Mouse (Mus musculus) neural tube, embryonic 15.5 days (tissue): Measurements from ENCODE around the gene Tpst2. TPM values are rescaled to one million over a fixed set of nuclear protein-coding genes. Genes with fewer than 3 reads are reported as not detected.

ENCODE experiments used
- ATAC-seq: fragments of 200-750 bp; cut with Nextera tagmentation; 2 replicates; pipeline ENCODE4 v1.8.0; 2017; ENCODE audit warnings: mild to moderate bottlenecking, moderate TSS enrichment, moderate library complexity; ENCODE audit not compliant: low FRiP score
- H3K27ac ChIP-seq: fragments of 300-500 bp; sonication (generic); replicated peaks from 2 replicates; pipeline ENCODE4 v1.5.1; 2015; ENCODE audit warnings: mild to moderate bottlenecking, inconsistent platforms
- H3K27me3 ChIP-seq: fragments of 300-500 bp; sonication (generic); replicated peaks from 2 replicates; pipeline ENCODE4 v1.6.1; 2015; ENCODE audit warnings: inconsistent platforms
- H3K36me3 ChIP-seq: fragments of 300-500 bp; sonication (generic); 2 replicates; pipeline ENCODE4 v1.6.1; 2015; ENCODE audit warnings: inconsistent platforms
- H3K4me1 ChIP-seq: fragments of 300-500 bp; sonication (generic); 2 replicates; pipeline ENCODE4 v1.6.1; 2015; ENCODE audit warnings: inconsistent platforms
- H3K4me2 ChIP-seq: fragments of 300-500 bp; sonication (generic); 2 replicates; pipeline ENCODE4 v1.6.1; 2015; ENCODE audit warnings: inconsistent platforms, mild to moderate bottlenecking, moderate library complexity
- H3K4me3 ChIP-seq: fragments of 300-500 bp; sonication (generic); replicated peaks from 2 replicates; pipeline ENCODE4 v1.5.1; 2015; ENCODE audit warnings: mild to moderate bottlenecking, inconsistent platforms
- H3K9ac ChIP-seq: fragments of 300-500 bp; sonication (generic); replicated peaks from 2 replicates; pipeline ENCODE4 v1.6.1; 2015; ENCODE audit warnings: mild to moderate bottlenecking, inconsistent platforms
- H3K9me3 ChIP-seq: fragments of 300-500 bp; sonication (generic); replicated peaks from 2 replicates; pipeline ENCODE4 v1.6.1; 2016; ENCODE audit warnings: inconsistent platforms
- WGBS: fragments of 180-500 bp; shearing (Covaris S2); methylation state at CpG from one replicate; pipeline ENCODE4 v1.1.7; 2015; ENCODE audit warnings: mixed read lengths; 5-methylcytosine and 5-hydroxymethylcytosine counted together
- polyA plus RNA-seq: library from polyadenylated mRNA; unstranded; fragments of >200 nt; fragmentation: Nextera tagmentation; extraction: Ambion mirVana; gene quantifications from 2 replicates; pipeline ENCODE4 v1.2.1, GENCODE M21; 2015

The Tpst2 gene
- polyA plus RNA-seq, 1 experiment from 2014 or later = 31.4 TPM

- no peak overlapping the region for H3K9ac ChIP-seq
- no peak for ATAC-seq
- H3K4me3 ChIP-seq = peak overlapping the region; percentile 77; the same call in 1 of the 2 replicates
- peak overlapping the region; percentile 70 for H3K4me2 ChIP-seq
- peaks cover 50% of the 10 kb centered on the region for H3K4me1 ChIP-seq
- H3K36me3 ChIP-seq = no peaks in the 10 kb centered on the region
- peak overlapping the region; percentile 88; the same call in 1 of the 2 replicates for H3K27ac ChIP-seq
- H3K27me3 ChIP-seq = 0 out of 2 replicates have a peak, but pooled peaks cover 3% of the 10 kb centered on the region
- H3K9me3 ChIP-seq = no peaks in the 10 kb centered on the region
- WGBS = 52% methylated on average over 3 of the region's 4 CpGs
Measured at GRCm38 (mm10) chr5:112275021-112275804, 1.3 kb upstream of the Tpst2 start.

- H3K36me3 ChIP-seq = no peaks in the 10 kb centered on the region
- H3K27me3 ChIP-seq = 0 out of 2 replicates have a peak, but pooled peaks cover 3% of the 10 kb centered on the region
- H3K4me1 ChIP-seq = peaks cover 37% of the 10 kb centered on the region
- H3K4me3 ChIP-seq = peak overlapping the region; percentile 77
- peak overlapping the region; percentile 73 for H3K9ac ChIP-seq
- H3K27ac ChIP-seq = peak overlapping the region; percentile 78
- H3K4me2 ChIP-seq = peak overlapping the region; percentile 93
- no peaks in the 10 kb centered on the region for H3K9me3 ChIP-seq
- WGBS = under 1% methylated on average over 24 of the region's 24 CpGs
- ATAC-seq = no peak; the same call in 1 of the 2 replicates
Measured at GRCm38 (mm10) chr5:112276907-112277348, 437 bp downstream of the Tpst2 start.

DNA sequence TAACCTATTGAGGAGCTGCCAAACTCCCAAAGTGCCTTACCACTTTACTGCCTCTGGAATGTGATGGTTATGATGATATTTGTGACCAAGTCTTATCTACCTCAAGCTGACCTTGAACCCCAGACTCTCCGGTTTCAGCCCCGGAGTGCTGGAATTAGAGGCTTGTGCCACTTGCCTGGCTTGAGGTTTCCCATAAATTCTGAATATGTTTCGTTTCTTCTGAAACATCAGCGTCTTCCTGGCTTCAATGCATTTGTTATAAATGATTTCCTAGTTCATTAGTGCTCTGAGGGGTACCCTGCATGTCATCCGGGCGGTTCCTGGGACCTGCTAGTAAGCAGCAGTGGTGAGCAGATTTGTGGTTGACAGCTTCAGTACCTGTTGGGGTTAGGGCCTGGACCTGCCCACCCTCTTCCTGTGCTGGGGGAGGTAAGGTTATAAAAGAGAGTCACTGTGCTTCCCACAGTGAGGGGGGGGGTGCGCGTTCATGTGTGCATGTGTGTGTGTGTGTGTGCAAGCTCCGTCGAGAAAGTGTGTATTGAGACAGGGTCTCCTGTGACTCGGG lies 1.5 kb downstream of the Tpst2 start:
- Histone ChIP-seq H3K27ac (no peak overlapping the region), H3K4me1 (peaks cover 37% of the 10 kb centered on the region), H3K27me3 (0 out of 2 replicates have a peak, but pooled peaks cover 3% of the 10 kb centered on the region), H3K9me3 (no peaks in the 10 kb centered on the region), H3K4me3 (no peak overlapping the region), H3K9ac (no peak overlapping the region), H3K36me3 (no peaks in the 10 kb centered on the region), H3K4me2 (peak overlapping the region; percentile 93)
- no peak for ATAC-seq
- WGBS = 92% methylated on average over 11 of the region's 11 CpGs

DNA sequence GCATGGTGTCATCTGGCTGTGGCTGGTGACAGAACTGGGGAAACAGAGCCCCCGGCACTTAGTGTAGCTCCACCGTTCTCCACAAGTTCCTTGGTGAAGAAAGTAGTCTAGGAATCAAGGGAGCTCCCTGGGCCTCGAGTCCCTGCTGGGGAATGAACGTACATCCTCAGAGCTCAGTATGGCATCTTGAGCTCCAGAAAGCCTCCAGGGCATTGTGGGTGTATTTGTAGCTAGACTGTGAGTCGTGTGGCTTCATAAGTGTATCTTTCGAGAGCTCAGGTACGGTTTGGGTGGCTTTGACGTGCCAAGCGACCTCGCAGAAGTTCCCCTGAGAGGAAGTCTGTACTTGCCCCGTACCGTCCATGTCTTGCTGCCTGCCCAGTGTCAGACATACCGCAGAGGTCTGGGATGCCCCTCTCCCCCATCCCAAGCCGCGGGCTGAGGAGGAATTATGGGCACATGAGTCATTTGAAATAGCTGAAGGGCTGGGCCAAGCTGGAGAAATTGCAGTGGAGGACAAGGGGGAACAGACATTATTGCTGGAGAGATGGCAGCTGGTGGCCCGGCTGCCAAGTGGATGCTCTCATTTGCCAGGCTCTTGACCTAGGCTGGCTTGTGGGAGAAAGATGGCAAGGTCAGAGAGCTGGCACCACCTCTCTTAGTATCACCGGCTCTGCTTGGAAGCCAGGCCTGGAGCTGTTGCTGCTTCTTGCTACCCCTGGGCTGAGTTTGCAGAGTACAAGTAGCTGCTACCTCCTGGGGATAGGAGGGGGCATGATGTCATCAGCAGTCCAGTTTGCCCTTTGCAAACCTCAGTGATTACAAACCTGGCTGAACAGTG lies 2.9 kb downstream of the Tpst2 start:
- peaks cover 45% of the 10 kb centered on the region for H3K4me1 ChIP-seq

DNA sequence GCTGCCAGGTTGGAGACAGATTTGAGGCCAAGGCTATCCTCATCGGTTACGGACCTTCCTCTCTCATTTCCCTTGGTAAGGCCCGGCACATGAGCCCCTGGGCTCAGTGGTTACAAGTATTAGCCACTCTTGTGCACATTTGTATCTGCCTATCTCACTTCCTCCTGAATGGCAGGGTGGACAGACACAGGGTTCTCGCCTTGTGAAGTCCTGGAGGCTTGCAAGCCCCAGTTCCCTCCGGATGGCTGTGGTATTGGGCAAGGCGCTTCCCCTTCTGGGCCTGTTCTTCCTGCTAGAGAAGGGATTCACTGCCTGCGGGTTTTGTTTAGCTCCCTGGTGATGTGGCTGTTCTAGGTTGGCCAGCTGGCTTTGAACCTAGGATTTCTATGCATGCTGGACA lies 3.7 kb downstream of the Tpst2 start:
- Histone ChIP-seq H3K27ac (no peak overlapping the region), H3K27me3 (no peaks in the 10 kb centered on the region), H3K9me3 (no peaks in the 10 kb centered on the region), H3K36me3 (no peaks in the 10 kb centered on the region), H3K4me3 (no peak overlapping the region), H3K4me2 (no peak overlapping the region), H3K9ac (no peak overlapping the region), H3K4me1 (peaks cover 46% of the 10 kb centered on the region)
- WGBS = 83% methylated on average over 7 of the region's 7 CpGs
- no peak for ATAC-seq

More for the DNA sequence above, 2.9 kb downstream of the Tpst2 start:
- 87% methylated on average over 17 of the region's 17 CpGs for WGBS
- Histone ChIP-seq H3K9me3 (no peaks in the 10 kb centered on the region), H3K27me3 (0 out of 2 replicates have a peak, but pooled peaks cover 3% of the 10 kb centered on the region), H3K27ac (no peak overlapping the region), H3K36me3 (no peaks in the 10 kb centered on the region), H3K4me2 (no peak overlapping the region), H3K4me3 (no peak overlapping the region), H3K9ac (no peak overlapping the region)
- no peak for ATAC-seq

GRCm38 (mm10) chr5:112280863-112281660 lies 4.6 kb downstream of the Tpst2 start:
- Histone ChIP-seq H3K27me3 (no peaks in the 10 kb centered on the region), H3K27ac (no peak overlapping the region), H3K9ac (no peak overlapping the region), H3K4me3 (no peak overlapping the region), H3K9me3 (no peaks in the 10 kb centered on the region), H3K4me1 (peaks cover 37% of the 10 kb centered on the region), H3K36me3 (no peaks in the 10 kb centered on the region), H3K4me2 (no peak overlapping the region)
- ATAC-seq = no peak
- WGBS = 65% methylated on average over 15 of the region's 15 CpGs

DNA sequence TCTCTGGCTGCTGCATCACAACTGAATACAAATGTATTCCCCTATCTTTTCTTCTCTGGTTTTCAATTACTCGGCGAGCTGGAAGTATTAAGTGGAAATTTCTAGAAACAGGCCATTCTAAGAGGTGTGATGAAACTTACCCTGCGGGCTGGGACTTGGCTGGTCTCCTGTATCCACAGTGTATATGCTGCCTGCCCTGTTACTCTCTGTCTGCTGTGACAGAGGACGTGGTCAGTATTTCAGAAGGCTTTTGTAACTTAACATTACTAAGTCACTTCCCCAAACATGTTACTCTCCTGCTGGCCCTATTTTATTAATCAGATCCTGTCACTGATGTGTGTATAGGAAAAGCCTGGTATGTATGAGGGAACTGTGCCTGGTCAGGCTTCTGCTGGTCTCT lies 5.2 kb downstream of the Tpst2 start:
- H3K4me2 ChIP-seq = no peak overlapping the region
- no peak overlapping the region for H3K9ac ChIP-seq
- ATAC-seq = no peak
- WGBS = 88% methylated on average over 4 of the region's 4 CpGs
- no peaks in the 10 kb centered on the region for H3K36me3 ChIP-seq
- H3K27ac ChIP-seq = no peak overlapping the region
- no peaks in the 10 kb centered on the region for H3K9me3 ChIP-seq
- no peak overlapping the region for H3K4me3 ChIP-seq
- H3K4me1 ChIP-seq = peaks cover 37% of the 10 kb centered on the region
- H3K27me3 ChIP-seq = no peaks in the 10 kb centered on the region

- 81% methylated on average over 6 of the region's 6 CpGs for WGBS
- H3K4me3 ChIP-seq = no peak overlapping the region
- peaks cover 34% of the 10 kb centered on the region for H3K4me1 ChIP-seq
- no peaks in the 10 kb centered on the region for H3K27me3 ChIP-seq
- no peak for ATAC-seq
- H3K4me2 ChIP-seq = no peak overlapping the region
- H3K9ac ChIP-seq = no peak overlapping the region
- H3K27ac ChIP-seq = no peak overlapping the region
- H3K36me3 ChIP-seq = no peaks in the 10 kb centered on the region
- H3K9me3 ChIP-seq = no peaks in the 10 kb centered on the region
Measured at GRCm38 (mm10) chr5:112282123-112282779, 5.8 kb downstream of the Tpst2 start.

GRCm38 (mm10) chr5:112282780-112283482 lies 6.4 kb downstream of the Tpst2 start:
- H3K9ac ChIP-seq = no peak overlapping the region
- no peak for ATAC-seq
- WGBS = 83% methylated on average over 9 of the region's 9 CpGs

DNA sequence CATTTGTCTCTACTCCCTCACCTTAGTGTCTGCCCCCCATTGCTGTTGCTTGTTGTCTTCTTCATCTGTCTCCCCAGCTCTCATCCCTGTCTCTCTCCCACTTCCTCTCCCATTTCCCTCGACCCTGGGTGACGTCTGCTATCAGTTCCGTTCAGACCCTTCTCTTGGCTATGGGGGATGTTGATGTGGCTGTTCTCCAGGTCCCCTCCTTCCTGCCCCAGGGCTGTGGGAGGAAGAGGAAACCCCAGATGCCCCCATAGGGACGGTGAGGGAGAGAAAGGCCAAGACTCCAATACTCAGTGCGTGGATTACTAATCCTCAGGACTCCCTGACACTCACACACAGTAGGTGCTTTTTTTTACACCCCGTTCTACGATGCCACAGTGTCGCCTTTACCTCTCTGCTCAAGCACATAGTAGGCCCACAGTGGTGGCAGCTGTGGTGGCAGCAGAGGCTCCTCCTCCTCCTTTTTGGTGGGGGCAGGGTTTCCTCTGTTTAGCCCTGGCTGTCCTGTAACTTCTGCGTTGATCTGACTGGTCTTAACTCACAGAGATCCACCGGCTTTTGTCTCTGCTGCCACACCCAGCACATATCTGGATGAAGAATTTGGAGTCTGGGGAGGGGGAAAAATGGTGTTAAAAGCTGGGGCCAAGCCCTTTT lies 7.2 kb downstream of the Tpst2 start:
- 83% methylated on average over 10 of the region's 10 CpGs for WGBS
- ATAC-seq = no peak

More at GRCm38 (mm10) chr5:112282780-112283482, 6.4 kb downstream of the Tpst2 start:
- Histone ChIP-seq H3K27ac (0 out of 2 replicates have a peak overlapping the region, but pooled peaks have one; percentile 0), H3K36me3 (no peaks in the 10 kb centered on the region), H3K4me3 (no peak overlapping the region), H3K27me3 (no peaks in the 10 kb centered on the region), H3K4me2 (no peak overlapping the region), H3K4me1 (peaks cover 27% of the 10 kb centered on the region), H3K9me3 (no peaks in the 10 kb centered on the region)

More for the DNA sequence above, 7.2 kb downstream of the Tpst2 start:
- no peaks in the 10 kb centered on the region for H3K36me3 ChIP-seq
- no peak overlapping the region for H3K9ac ChIP-seq
- H3K27me3 ChIP-seq = no peaks in the 10 kb centered on the region
- H3K4me1 ChIP-seq = peaks cover 24% of the 10 kb centered on the region
- H3K4me2 ChIP-seq = no peak overlapping the region
- 0 out of 2 replicates have a peak overlapping the region, but pooled peaks have one; percentile 0 for H3K27ac ChIP-seq
- no peak overlapping the region for H3K4me3 ChIP-seq
- no peaks in the 10 kb centered on the region for H3K9me3 ChIP-seq
